Mouse (Mus musculus) embryo, embryonic 9.5 days (tissue): ENCODE results near the gene Tmem209.
A peak's percentile ranks its signal among the peaks of the same experiment; 100 is the strongest.

Experiments
- DNase-seq: peaks from one replicate; pipeline ENCODE4 v3.0.0-alpha.2; 2017; ENCODE audit errors: extremely low spot score

The Tmem209 gene

GRCm38 (mm10) chr6:30461755-30462344 is 47.7 kb downstream of the Tmem209 start:
- DNase-seq = no peak

- DNase-seq = peak; percentile 93
Measured at GRCm38 (mm10) chr6:30460750-30461446, 48.7 kb downstream of the Tmem209 start.

- peak; percentile 85 for DNase-seq
Measured at GRCm38 (mm10) chr6:30459811-30460749, 49.5 kb downstream of the Tmem209 start.

GRCm38 (mm10) chr6:30459056-30459747 is 50.4 kb downstream of the Tmem209 start:
- DNase-seq = peak; percentile 29

GRCm38 (mm10) chr6:30458626-30459025 is 51.0 kb downstream of the Tmem209 start:
- no peak for DNase-seq

- no peak for DNase-seq
Measured at GRCm38 (mm10) chr6:30456991-30457390, 52.6 kb downstream of the Tmem209 start.

- DNase-seq = no peak
Measured at GRCm38 (mm10) chr6:30439576-30439975, 70.0 kb downstream of the Tmem209 start.

GRCm38 (mm10) chr6:30437054-30437453 is 72.5 kb downstream of the Tmem209 start:
- DNase-seq = no peak

GRCm38 (mm10) chr6:30436476-30436875 is 73.1 kb downstream of the Tmem209 start:
- no peak for DNase-seq

GRCm38 (mm10) chr6:30432461-30433192 is 77.0 kb downstream of the Tmem209 start:
- DNase-seq = no peak
